Mouse (Mus musculus): ENCODE data around the gene Lin37.

GRCm38 (mm10) chr7:30562526-30563116 is 3.0 kb upstream of the Lin37 start:
- TF ChIP-seq CTCF (IDR thresholded peaks at IDR 0.05; ENCODE audit: extremely low read depth, insufficient read depth, low read length) (no peak), POLR2A (IDR thresholded peaks at IDR 0.05; ENCODE audit: extremely low read depth, insufficient read depth, low read length) (no peak)
